Mouse (Mus musculus) gastrocnemius, postnatal 14 days (tissue): ENCODE measurements around the gene Wfdc13. TPM values are rescaled to one million over a fixed set of nuclear protein-coding genes. Genes with fewer than 3 reads are reported as not detected.

Source experiments
- DNase-seq: peaks from one replicate; pipeline ENCODE4 v3.0.0; 2021; ENCODE audit warnings: mixed read lengths
- intact Hi-C: fragments of 180-260 bp; cut with DNase I; formaldehyde crosslinking; loops from one replicate; pipeline ENCODE4 v1.15.1; 2025; ENCODE audit warnings: low total_unique reads
- long read RNA-seq, 2 experiments: library from polyadenylated mRNA; stranded (forward); transcript quantifications; one replicate each; pipeline ENCODE4 v2.0.0; 2021
- total RNA-seq, 2 experiments: library from RNA; stranded (reverse); gene quantifications; 2 replicates each; pipeline ENCODE4 v1.2.3; 2021

The Wfdc13 gene
- total RNA-seq: not detected
- long read RNA-seq, experiment 1: 0 reads
- long read RNA-seq, experiment 2: 0 reads

DNA sequence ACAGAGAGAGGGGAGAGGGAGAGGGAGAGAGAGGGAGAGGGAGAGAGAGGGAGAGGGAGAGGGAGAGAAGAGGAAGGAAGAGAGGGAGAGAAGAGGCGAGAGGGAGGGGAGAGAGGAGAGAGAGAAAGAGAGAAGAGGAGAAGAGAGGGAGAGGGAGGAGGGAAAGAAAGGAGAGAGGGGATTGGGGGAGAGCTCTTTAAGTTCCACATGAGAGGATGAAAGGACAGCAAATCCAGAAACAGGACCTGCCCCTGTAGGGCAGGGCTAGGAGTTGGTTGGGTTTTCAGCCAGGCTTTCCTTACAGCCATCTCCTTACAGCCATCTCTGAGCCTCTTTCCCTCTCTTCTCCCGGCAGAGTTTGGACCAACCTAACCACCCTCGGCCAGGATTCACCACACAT, at the start of gene Wfdc13:
Gene Wfdc13, plus strand, starts transcription at position 301 of the 400 bp plus-strand sequence.
- no peak for DNase-seq
- intact Hi-C loops: loop anchor here (5.0 kb wide), 1 partner anchor 37 kb away; no protein-coding TSS in a partner anchor

DNA sequence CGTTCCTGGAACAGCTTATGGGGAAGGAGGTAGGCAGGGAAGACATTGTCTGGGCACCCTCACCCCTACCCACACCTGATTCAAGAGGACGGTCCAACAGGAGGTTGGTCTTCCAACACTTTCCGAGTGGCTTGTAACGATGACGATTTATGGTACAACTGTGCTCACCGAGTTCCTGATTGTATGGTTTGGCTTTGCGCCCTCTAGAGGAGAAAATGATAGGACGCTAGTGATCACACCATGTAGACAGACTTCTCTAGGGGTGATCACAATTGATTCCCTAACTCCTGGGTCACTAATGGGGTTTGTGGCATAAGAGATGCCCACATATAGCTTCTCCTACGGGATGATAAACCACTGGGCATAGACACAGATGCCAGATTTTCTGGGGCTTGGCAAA, 49.6 kb upstream of the Wfdc13 start:
- no peak for DNase-seq
- intact Hi-C loops: no loop called here

DNA sequence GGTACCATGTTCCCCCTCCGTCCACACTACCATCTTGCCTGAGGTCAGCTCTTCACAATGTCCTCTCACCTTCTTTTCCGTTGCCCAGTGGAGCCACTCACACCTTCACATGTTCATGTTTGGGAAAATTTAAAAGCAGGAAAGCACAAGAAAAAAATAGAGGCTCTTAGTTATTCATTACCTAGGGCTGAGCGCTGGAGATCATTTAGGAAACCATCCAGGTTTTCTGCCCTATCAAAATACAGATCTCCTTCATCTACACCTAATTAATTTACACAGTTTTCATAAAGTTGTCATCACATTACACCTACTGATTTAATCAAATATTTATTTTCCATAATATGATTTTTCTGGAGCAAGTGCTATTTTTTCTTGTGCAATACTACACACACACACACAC, 46.2 kb upstream of the Wfdc13 start, which contains the start of gene Wfdc16:
Gene Wfdc16, minus strand, starts transcription at position 101 of the 400 bp plus-strand sequence.
- DNase-seq: no peak
- intact Hi-C loops: no loop called here

DNA sequence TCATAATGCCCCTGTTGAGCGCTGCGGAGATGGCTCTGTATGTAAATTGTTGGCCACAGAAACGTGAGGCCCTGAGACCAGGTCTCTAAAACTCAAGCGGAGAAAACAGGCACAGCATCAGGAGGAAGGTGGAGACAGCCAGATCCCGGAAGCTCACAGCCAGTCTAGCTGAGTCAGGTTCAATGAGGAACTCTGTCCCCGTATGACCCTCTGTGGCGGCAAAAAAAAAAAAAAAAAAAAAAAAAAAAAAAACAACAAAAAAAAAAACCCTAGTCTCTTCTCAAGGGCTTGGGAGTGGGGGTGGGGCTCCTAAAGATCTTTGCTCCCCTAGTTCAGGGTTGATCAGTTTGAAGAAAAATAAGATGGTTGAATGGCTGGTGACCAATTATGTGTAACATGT, 43.8 kb upstream of the Wfdc13 start:
- intact Hi-C loops: no loop called here
- no peak for DNase-seq

DNA sequence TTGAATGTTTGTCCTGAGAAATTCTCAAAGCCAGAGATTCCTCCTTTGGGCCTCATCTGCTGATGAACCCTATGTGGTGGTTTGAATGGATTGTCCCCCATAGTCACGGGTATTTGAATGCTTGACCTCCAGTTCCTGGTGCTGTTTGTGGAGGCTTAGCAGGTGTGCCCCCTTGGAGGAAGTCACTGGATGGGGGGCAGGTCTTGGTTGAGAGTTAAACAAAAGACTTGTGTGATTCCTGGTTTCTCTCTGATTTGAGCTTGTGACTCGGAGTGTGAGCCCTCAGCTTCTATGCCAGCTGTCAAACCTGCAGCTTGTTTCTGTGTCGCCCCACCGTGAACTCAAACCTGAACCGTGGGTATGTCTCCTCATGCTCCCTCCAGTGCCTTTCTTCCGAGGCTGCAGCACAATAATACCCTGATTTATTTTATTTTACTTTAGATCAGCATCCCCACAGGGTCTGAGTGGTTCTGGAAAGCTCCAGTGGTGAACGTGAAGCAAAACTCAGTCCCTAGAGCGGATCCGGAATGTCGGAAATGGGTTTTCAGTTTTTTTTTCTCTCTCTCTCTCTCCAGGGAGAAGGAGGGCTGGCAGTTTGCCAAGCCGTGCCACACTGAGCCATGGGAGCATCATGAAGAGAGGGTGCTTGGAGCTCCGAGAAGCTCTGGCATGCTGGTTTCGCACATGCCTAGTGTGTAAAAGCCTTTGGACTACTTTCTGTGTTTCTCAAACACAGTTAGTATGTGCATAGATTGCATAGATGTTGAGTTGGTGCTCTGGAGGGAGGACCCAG, 42.8 kb upstream of the Wfdc13 start:
- intact Hi-C loops: no loop called here
- no peak for DNase-seq

DNA sequence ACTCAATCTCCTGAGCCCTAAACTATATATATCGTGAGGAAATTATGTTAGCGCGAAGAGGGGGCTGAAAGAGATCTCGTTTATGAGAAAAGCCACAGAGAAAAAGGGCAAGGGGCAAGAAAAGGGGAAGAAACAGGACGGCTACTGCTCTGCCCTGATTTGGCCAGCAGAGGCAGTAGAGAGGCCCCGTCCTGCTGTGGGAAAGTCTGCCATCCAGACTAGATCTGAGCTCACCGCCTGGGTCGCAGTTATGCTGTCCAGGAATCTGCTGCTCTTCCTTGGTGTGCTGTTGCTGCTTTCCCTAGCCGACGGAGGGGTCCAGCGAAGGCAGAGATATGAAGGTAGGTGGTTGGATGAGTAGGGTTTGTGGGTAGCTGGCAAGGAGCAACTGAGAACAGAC, 29.0 kb upstream of the Wfdc13 start, which contains the start of gene Wfdc10:
Gene Wfdc10, plus strand, starts transcription at position 189 of the 400 bp plus-strand sequence.
- DNase-seq: peak; percentile 36
- intact Hi-C loops: no loop called here

DNA sequence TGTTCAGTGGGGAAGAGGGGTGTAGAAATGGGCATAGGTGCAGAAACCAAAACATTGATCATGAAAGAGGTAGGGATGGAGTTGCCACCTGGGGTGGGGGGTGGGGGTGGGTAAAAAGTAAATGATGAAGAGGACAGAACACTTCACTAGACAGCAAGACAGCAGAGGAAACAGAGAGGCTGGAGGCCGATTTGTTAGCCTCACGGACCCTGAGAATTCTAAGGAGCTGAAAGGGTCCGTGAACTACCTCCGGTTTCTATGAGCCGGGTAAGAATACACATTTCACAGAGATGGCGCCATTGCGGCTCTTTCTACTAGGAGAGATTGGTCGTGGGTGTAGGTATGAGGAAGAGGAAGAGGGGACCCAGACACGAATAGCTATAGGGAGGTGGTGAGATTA, 28.4 kb upstream of the Wfdc13 start, which contains the start of gene Wfdc9:
Gene Wfdc9, minus strand, starts transcription at position 101 of the 400 bp plus-strand sequence.
- DNase-seq: no peak
- intact Hi-C loops: no loop called here

DNA sequence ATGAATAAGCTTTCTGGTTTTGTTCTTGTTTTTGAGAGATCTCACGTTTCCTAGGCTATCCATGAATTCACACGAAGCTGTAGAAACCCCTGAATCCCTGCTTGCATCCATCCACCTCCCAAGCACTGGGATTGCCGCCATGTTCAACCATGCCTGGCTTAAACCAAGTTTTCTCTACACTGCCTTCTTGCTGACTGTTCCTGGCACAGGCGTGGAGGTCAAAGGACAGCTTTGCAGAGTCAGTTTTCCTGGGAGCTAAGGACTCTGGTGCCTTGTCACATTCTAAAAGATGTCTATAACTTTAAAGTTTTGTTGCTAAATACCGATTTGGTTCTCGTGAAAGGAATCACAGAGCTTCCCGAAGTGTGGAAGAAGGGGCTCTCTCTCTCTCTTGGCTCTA, 20.1 kb upstream of the Wfdc13 start:
- intact Hi-C loops: no loop called here
- no peak for DNase-seq

DNA sequence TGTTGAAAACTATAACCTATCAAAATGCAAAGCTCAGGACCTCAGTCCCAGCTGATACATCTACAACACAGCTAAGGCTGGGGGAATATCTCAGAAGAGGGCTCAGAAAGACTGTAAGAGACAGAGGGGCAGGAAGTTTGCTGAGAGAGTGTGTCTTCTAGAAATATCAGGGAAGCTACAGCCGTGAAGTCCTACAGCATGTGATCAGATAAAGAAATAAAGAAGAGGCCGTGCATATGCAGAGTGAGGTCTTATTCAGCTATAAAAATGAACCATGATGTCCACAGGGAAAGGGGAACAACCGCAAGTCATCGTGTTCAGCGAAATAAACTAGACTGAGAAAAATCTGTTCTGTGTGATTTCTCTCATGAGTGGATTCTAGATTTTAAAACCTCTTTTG, 14.6 kb upstream of the Wfdc13 start:
- intact Hi-C loops: no loop called here

DNA sequence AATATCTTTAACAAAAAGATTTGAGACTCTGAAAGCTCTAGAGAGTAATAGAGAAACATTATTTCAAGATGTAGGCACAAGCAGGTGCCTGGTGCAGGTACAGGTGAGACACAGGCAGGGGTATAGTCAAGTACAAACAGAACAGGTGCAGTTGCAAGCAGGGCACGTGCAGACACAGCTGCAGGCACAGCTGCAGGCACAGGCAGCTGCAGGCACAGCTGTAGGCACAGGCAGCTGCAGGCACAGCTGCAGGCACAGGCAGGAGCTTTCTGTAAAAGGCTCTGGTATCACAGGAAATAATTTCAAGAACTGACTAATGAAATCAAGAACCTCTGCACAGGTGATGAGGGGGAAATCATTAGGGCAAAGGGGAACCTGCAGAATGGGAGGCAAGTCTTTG, 14.0 kb upstream of the Wfdc13 start:
- intact Hi-C loops: no loop called here
- DNase-seq: no peak

More for the DNA sequence above, 14.6 kb upstream of the Wfdc13 start:
- no peak for DNase-seq

DNA sequence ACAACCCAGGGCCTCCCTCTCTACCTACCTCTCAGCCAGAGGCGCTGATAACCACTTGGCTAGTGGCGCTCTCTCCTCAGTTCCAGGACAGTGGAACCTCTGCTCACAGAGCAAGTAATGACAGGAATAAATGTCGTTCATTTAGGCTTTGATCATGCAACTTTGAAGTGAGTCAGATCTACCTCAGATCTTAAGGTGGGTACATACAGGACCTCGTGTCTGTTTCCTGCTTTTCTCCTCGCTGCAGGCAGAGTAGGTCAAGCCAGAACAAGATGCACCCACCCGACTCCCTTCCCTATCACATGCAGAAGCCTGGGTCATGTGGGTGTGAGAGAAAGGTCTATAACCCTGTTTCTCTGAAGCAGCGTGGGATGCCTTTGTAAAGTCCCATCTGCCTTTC, 10.9 kb upstream of the Wfdc13 start, which contains the start of gene Wfdc11:
Gene Wfdc11, minus strand, starts transcription at position 101 of the 400 bp plus-strand sequence.
- no peak for DNase-seq

DNA sequence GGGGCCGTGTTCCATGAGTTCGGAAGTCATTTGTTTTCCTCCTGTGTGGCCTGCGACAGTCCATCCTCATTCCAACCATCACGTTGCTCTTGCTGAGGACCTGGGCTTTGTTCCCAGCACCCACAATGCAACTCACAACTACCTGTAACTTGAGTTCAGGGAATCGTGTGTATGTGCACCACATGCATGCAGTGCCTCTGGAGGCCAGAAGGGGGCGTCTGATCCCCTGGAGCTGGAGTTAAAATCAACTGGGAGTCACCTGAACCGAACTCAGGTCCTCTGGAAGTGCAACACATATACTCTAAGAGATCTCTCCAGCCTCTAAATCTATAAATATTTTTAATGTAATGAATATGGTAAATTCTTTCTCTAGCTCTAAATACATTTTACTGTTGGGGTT, 8.8 kb upstream of the Wfdc13 start:
- no peak for DNase-seq
- intact Hi-C loops: loop anchor here (2.0 kb wide), 1 partner anchor 125 kb away; no protein-coding TSS in a partner anchor

More for the DNA sequence above, 10.9 kb upstream of the Wfdc13 start, which contains the start of gene Wfdc11:
- intact Hi-C loops: no loop called here

DNA sequence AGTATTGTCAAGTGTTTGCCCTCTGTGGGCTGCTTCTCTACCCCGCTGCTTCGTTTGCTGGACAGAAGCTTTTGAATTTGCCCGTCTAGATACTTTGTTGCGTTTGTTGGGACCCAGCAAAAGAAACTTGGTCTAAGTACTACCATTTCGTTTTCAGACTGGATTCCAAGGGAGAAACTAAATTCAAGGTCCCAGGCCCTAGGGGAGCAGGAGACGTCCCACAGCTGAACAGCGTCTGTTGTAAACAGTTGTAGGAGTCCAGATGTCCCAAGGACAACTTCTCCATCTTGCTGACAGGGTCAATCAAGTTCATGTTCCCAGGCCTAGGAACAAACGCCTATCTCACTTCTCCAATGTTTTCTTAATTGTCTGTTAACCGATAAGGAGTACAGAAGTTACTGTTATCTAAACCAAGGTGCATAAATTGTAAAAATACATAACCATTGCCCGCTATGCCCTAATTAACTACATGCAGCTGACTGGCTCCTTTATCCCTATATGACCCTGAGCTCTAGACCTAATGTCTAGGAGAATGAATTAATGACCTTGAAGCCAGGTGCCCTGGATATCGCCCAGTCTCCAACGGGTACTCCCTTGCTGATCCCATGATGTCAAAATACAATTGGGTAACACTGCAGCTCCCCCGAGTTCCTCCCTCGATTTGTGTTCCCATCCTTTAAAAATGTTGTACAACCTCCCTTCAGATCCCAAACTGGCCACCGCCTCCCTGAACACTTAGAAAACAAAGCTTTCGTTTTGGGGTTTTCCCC, 7.8 kb upstream of the Wfdc13 start:
- intact Hi-C loops: loop anchor here (2.0 kb wide), 1 partner anchor 124 kb away; no protein-coding TSS in a partner anchor
- DNase-seq: no peak

DNA sequence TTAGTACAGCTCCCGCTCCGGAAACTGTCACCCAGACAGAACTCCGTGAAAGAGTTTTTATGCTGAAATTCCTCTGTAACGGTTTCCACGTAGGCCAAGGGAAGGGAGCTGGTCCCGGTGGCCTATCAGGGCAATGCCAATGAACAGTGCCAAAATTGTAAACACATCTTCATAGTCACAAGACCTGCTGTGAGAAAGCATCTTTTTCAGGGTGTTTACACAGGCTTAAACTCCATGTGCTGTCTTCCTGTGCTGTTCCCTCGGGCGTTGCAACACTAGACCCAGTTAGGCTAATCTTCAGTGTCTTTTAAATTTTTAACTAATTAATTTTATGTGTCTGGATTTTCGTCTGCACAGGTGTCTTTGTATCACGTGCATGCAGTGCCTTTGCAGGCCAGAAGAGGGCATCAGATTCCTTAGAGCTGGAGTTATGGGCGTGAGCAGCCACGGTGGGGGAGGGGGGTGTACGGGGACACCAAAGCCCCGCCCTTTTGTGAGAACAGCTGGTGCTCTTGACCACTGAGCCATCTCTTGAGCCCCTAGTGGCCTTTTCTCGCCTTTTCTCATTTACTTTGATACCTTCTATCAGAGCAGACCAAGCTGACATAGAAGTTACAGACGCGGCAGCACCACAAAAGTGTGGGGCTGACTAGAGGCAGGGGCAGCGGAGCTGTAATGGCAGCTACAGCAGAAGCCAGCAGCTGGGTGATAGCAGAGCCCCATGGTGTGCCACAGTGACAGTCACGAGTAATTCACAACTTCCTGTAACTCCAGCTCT, 5.9 kb upstream of the Wfdc13 start:
- peak; percentile 76 for DNase-seq
- intact Hi-C loops: no loop called here

DNA sequence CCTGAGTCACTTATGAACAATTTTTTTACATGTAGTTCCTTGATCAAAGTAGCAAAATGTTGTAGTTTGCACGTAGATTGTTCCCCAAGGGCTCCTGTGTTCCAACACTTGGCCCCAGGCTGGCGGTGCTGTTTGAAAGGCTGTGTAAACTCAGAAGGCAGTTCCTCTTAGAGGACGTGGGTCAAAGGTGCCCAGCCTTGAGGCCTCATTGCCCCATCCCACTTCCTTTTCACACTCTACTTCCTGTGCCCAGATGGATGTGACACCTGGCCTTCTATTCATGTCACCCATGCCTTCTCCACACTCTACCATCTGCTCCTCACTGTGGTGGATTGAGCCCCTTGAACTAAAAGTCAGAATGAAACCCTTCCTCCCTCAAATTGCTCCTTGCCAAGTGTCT, 5.0 kb upstream of the Wfdc13 start:
- intact Hi-C loops: no loop called here
- no peak for DNase-seq

DNA sequence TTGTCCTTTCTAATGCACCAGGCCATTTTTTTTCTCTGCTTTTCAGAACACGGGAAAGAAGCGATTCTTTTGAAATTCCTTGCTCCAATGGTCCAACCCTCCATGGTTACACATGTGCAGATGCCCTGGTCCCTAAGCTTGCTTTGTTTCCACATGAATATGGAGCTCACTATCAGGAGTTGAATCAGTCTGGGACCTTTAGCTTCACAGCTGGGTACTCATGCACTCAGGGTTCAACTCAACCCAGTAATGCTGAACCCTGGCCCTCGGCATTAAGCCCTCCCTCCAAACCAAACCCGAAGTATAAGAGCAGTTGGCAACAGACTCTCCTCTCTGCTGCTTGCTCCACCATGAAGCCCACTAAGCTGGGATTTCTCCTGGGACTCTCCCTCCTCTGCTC, 13.3 kb downstream of the Wfdc13 start, which contains the start of gene Spint4:
Gene Spint4, plus strand, starts transcription at position 301 of the 400 bp plus-strand sequence.
- intact Hi-C loops: no loop called here

DNA sequence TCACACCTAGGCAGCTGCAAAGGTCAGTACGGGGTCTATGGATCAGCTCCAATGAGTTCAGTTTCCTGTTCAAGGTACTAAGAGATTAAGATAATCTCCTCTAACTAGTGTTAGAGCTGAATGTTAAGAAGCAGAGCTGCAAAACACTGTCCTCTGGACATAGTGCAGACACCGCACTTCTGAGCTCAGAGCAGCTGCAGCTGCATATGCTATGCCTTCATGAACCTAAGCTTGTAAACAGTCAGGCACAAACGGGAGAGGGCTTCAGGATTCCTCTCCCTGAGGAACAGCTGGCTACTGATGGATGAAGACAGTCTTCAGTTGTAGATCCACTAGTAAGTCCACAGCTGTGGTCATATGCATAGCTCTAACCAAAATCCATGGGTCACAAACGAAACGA, 16.1 kb downstream of the Wfdc13 start:
- intact Hi-C loops: no loop called here
- DNase-seq: no peak

More for the DNA sequence above, 13.3 kb downstream of the Wfdc13 start, which contains the start of gene Spint4:
- no peak for DNase-seq

DNA sequence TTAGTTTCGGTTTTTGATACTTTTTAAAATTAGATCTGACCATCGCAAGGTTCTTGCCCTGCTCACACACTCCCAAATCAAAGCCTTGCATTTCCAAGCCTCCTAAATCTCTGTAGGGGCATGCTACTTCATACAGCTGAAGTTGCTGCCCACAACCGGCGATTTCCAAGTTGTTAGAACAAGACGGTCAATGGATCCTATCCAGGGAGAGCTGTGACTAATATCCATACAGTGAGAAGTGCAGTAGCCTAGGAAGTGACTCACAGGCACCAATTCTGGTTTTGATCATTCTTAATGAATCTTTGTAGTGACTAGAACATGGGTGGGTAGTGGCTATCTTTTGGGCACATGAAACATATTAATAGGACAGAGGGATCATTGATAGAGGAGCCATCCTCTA, 16.9 kb downstream of the Wfdc13 start:
- intact Hi-C loops: no loop called here

DNA sequence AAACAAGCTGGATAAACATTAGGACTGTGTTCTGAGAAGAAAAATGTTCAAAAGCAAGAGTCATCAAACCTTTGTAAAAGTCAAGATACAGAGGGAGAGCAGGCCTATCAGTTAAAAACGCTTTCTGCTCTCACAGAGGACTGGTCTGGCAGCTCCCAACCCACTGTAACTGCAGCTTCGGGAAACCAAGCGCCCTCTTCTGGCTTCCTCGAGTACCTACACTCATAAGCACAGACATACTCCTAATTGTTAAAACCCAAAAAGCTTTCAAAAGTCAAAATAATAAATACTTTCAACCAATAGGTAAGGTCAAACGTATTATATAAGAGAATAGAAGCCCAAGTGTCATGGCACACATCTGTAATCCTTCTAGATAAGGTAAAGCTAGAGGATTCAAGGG, 19.3 kb downstream of the Wfdc13 start:
- intact Hi-C loops: no loop called here
- no peak for DNase-seq

More for the DNA sequence above, 16.9 kb downstream of the Wfdc13 start:
- no peak for DNase-seq
